Mouse (Mus musculus) inflammation-experienced regulatory T-cells (primary cell): ENCODE results near the gene Pick1. TPM values are rescaled to one million over a fixed set of nuclear protein-coding genes. Genes with fewer than 3 reads are reported as not detected.

Source experiments
- polyA plus RNA-seq, 2 experiments: library from polyadenylated mRNA; unstranded; fragments of 100-300 nt; shearing (Covaris generic); gene quantifications; one replicate each; pipeline ENCODE4 v1.2.1; 2017

The Pick1 gene
- polyA plus RNA-seq, result 10 to 100 TPM; 34.2 to 40.0 TPM

GRCm38 (mm10) chr15:79229058-79229821 is at the start of gene Pick1, which contains the start of gene Gm49486:
TSS of gene Pick1 (plus strand) at chr15:79229173.
TSS of gene Gm49486 (plus strand) at chr15:79229391.

GRCm38 (mm10) chr15:79254661-79255060 is 25.7 kb downstream of the Pick1 start, which contains the start of gene Slc16a8:
TSS of gene Slc16a8 (minus strand) at chr15:79254761.

GRCm38 (mm10) chr15:79285399-79285798 is 56.4 kb downstream of the Pick1 start, which contains the start of gene Baiap2l2:
TSS of gene Baiap2l2 (minus strand) at chr15:79285537.

Other genes starting within 250 kb of the Pick1 start
- 100 to 1,000 TPM; 103 to 105 TPM for gene H1f0, start 200.7 kb upstream of the Pick1 start, polyA plus RNA-seq
- 1 to 10 TPM in 1 of 2 experiments, under 1 TPM in 1; 0.43 to 2.3 TPM for gene Galr3, start 187.3 kb upstream of the Pick1 start, polyA plus RNA-seq
- 10 to 100 TPM; 55.1 to 58.4 TPM for gene Ankrd54, start 166.3 kb upstream of the Pick1 start, polyA plus RNA-seq
- gene Eif3l, start 154.0 kb upstream of the Pick1 start, polyA plus RNA-seq, result 100 to 1,000 TPM; 142 to 167 TPM
- 10 to 100 TPM; 41.4 to 55.0 TPM for gene Micall1, start 120.3 kb upstream of the Pick1 start, polyA plus RNA-seq
- gene Polr2f, start 88.2 kb upstream of the Pick1 start, polyA plus RNA-seq, result 100 to 1,000 TPM; 133 to 136 TPM
- gene 1700088E04Rik, start 87.9 kb upstream of the Pick1 start, polyA plus RNA-seq, result 1 to 10 TPM; 1.1 to 1.4 TPM
- 1 to 10 TPM in 1 of 2 experiments, under 1 TPM in 1; 0.54 to 1.1 TPM for gene Sox10, start 63.9 kb upstream of the Pick1 start, polyA plus RNA-seq
- under 1 TPM; 0.12 to 0.23 TPM for gene Gm49486, start 218 bp downstream of the Pick1 start, polyA plus RNA-seq
- under 1 TPM; 0.16 to 0.86 TPM for gene Slc16a8, start 25.6 kb downstream of the Pick1 start, polyA plus RNA-seq
- gene Baiap2l2, start 56.4 kb downstream of the Pick1 start, polyA plus RNA-seq, result 1 to 10 TPM; 1.3 to 3.7 TPM
- gene Pla2g6, start 99.2 kb downstream of the Pick1 start, polyA plus RNA-seq, result 10 to 100 TPM; 13.3 to 19.2 TPM
- 1 to 10 TPM in 1 of 2 experiments, under 1 TPM in 1; 0.87 to 1.5 TPM for gene Maff, start 117.4 kb downstream of the Pick1 start, polyA plus RNA-seq
- 10 to 100 TPM; 39.3 to 62.0 TPM for gene Tmem184b, start 174.4 kb downstream of the Pick1 start, polyA plus RNA-seq
- 10 to 100 TPM; 20.4 to 23.3 TPM for gene Csnk1e, start 226.4 kb downstream of the Pick1 start, polyA plus RNA-seq